Mouse (Mus musculus): ENCODE results near the gene Tgoln1.
A peak's percentile ranks its signal among the peaks of the same experiment; 100 is the strongest.

GRCm38 (mm10) chr6:72601732-72602131 lies 15.1 kb downstream of the Tgoln1 start:
- TF ChIP-seq ZKSCAN1 (IDR thresholded peaks at IDR 0.05; ENCODE audit: borderline replicate concordance, low read depth, low read length) (no peak), CTCF (conservative IDR thresholded peaks at IDR 0.05 in 1 of 2, IDR thresholded peaks at IDR 0.05 in 1 of 2; ENCODE audit: low read depth in 2 of 2, low read length in 2 of 2) (peak; percentile 78 to 93), RAD21 (IDR thresholded peaks at IDR 0.05; ENCODE audit: low read depth, low read length) (peak; percentile 64), SIN3A (IDR thresholded peaks at IDR 0.05; ENCODE audit: low read length) (no peak), JUN (IDR thresholded peaks at IDR 0.05; ENCODE audit: insufficient read depth, low read depth, low read length) (no peak), JUND (conservative IDR thresholded peaks at IDR 0.05; ENCODE audit: low read depth, low read length) (no peak)

All from CH12.LX (cell line).